Mouse (Mus musculus) cerebellum, adult 2 months (tissue): ENCODE data around the gene Pparg. TPM values are rescaled to one million over a fixed set of nuclear protein-coding genes. Genes with fewer than 3 reads are reported as not detected.

Experiments
- DNase-seq, 2 experiments: peaks; one replicate each; pipeline ENCODE4 v3.0.0; 2021
- H3K27ac ChIP-seq: fragments of 200-500 bp; 2 replicates; pipeline ENCODE4 v1.5.1; 2012; ENCODE audit warnings: low read length, control low read depth, inconsistent platforms; ENCODE audit not compliant: insufficient read depth
- H3K27me3 ChIP-seq: fragments of 200-500 bp; 2 replicates; pipeline ENCODE4 v1.6.1; 2012; ENCODE audit warnings: inconsistent platforms, mild to moderate bottlenecking, low read length, moderate library complexity; ENCODE audit not compliant: control insufficient read depth, insufficient read depth
- H3K4me1 ChIP-seq: fragments of 200-500 bp; 2 replicates; pipeline ENCODE4 v1.6.1; 2011; ENCODE audit warnings: low read length; ENCODE audit not compliant: control insufficient read depth, insufficient read depth
- H3K4me3 ChIP-seq: fragments of 200-500 bp; replicated peaks from 2 replicates; pipeline ENCODE3; 2011; ENCODE audit warnings: mild to moderate bottlenecking, low read depth, low read length, control low read depth; ENCODE audit not compliant: insufficient read depth
- CTCF ChIP-seq: fragments of 200-500 bp; IDR thresholded peaks from 2 replicates; pipeline ENCODE4 v1.5.1; 2011; ENCODE audit warnings: low read depth, mild to moderate bottlenecking, control low read depth, low read length, moderate library complexity, borderline replicate concordance; ENCODE audit not compliant: insufficient read depth
- POLR2A ChIP-seq: fragments of 200-500 bp; IDR thresholded peaks from 2 replicates; pipeline ENCODE4 v1.6.1; 2011; ENCODE audit warnings: low read length, control low read depth, borderline replicate concordance; ENCODE audit not compliant: insufficient read depth
- WGBS: fragments of 180-500 bp; shearing (Covaris S2); methylation state at CpG from one replicate; pipeline ENCODE4 v1.1.7; 2018; 5-methylcytosine and 5-hydroxymethylcytosine counted together
- polyA plus RNA-seq: library from polyadenylated mRNA; depleted of rRNA; stranded (reverse); fragments of >200 nt; gene quantifications from 2 replicates; pipeline ENCODE4 v1.2.3, GENCODE M21; 2012

Gene Pparg
- polyA plus RNA-seq, 1 experiment = 2.1 TPM

DNA sequence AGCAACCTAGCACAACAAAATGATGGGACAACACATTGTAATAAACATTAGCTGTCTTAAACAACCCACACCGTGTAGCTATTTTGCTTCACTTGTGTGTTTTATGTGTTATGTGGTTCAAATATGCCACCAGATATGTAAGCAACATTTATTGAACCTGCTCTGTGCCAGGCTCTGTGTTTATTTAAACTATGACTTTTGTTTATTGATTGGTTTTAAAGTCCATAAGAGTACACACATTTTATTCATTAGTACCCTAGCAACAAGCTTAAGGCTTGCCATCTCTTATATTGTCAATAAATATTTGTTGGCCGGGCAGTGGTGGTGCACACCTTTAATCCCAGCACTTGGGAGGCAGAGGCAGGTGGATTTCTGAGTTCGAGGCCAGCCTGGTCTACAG is 58.2 kb downstream of the Pparg start:
- H3K4me1 ChIP-seq = no peaks in the 10 kb centered on the region
- H3K4me3 ChIP-seq = no peak overlapping the region
- H3K27me3 ChIP-seq = no peaks in the 10 kb centered on the region
- whole genome bisulfite sequencing = 94% methylated on average over 3 of the region's 3 CpGs
- H3K27ac ChIP-seq = no peak overlapping the region
- no peak for DNase-seq
- TF ChIP-seq CTCF = no peak
- TF ChIP-seq POLR2A = no peak

DNA sequence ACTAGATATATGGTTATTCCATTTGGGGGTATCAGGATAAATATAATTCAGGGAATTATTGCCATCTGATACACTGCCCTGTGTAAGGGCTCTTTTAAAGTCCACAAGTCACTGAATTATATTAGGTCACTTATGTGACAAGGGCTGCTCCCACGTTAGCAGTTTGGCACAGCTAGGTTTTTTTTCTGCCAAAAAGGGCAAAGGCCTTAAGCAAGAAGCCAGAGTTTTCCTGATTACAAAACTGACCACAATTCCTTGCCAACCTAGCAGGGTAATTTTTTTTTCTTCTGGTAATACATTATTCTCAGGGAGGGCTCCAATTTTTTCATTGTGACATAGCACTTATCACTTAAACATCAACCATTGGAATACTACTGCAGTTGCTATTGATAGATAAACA is 60.2 kb downstream of the Pparg start:
- no peaks in the 10 kb centered on the region for H3K4me1 ChIP-seq
- TF ChIP-seq CTCF = no peak
- TF ChIP-seq POLR2A = no peak
- DNase-seq = peak in 1 of 2 experiments; percentile 30
- H3K4me3 ChIP-seq = no peak overlapping the region
- WGBS = 7% methylated on average over 1 of the region's 1 CpGs
- no peak overlapping the region for H3K27ac ChIP-seq
- no peaks in the 10 kb centered on the region for H3K27me3 ChIP-seq

DNA sequence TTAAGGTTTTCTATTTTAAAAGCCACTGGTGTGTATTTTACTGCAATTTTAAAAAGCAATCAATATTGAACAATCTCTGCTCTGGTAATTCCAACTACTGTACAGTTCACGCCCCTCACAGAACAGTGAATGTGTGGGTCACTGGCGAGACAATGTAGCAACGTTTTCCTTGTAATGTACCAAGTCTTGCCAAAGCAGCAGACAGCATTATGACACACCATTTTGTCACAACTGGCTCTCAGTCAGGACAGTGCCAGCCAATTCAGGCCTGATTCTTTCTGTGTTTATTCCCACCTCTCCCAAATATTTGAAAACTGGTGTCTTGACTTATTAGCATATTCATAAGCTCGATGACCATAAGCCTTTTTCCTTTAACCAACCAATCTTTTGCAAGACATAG is 60.9 kb downstream of the Pparg start:
- H3K4me3 ChIP-seq = no peak overlapping the region
- TF ChIP-seq CTCF = no peak
- TF ChIP-seq POLR2A = no peak
- no peak overlapping the region for H3K27ac ChIP-seq
- WGBS = 77% methylated on average over 4 of the region's 4 CpGs
- no peaks in the 10 kb centered on the region for H3K4me1 ChIP-seq
- H3K27me3 ChIP-seq = no peaks in the 10 kb centered on the region
- DNase-seq = no peak

DNA sequence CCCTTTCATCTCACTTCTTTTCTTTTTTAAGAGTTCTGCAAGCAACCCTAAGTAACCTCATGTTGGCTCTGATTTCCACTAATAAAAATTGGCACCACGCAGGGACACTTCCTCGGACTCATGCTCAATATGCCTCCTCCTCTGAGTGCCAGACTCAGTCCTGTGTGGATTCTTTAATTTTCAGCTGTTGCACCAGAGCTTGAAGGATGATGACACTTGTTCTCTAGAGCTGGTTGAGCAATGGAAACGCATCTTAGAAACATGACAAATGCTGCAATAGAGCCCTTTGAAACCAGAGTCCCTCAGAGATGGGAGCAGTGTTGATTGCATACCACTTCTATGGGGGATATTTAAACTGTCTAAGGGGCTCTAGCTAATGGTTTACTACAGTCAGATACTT is 63.7 kb downstream of the Pparg start:
- Histone ChIP-seq H3K27me3 (no peaks in the 10 kb centered on the region), H3K4me1 (no peaks in the 10 kb centered on the region), H3K4me3 (no peak overlapping the region), H3K27ac (no peak overlapping the region)
- 28% methylated on average over 3 of the region's 3 CpGs for WGBS
- no peak for DNase-seq
- TF ChIP-seq POLR2A (no peak), CTCF (no peak)

DNA sequence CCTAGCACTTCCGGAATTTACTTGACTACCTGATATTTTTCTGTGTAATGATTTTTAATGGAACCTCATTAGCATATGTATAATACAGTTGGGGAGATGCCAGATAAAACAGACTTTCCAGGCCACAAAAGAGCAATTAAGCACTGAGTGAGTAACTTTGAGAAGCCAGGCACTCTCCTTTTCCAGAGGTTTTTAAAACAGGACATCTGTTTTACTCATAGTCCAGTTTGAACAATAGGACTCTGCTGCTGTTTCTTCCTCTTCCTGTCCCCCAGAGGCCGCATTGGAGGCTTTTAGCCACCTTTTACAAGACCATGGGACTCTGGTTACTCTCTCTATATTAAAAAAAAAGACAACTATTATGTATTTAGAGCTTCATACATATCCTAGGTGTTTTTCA is 72.0 kb downstream of the Pparg start:
- WGBS = 66% methylated on average over 2 of the region's 2 CpGs
- Histone ChIP-seq H3K27me3 (no peaks in the 10 kb centered on the region), H3K4me3 (no peak overlapping the region), H3K4me1 (no peaks in the 10 kb centered on the region), H3K27ac (no peak overlapping the region)
- TF ChIP-seq CTCF = no peak
- no peak for TF ChIP-seq POLR2A
- DNase-seq = no peak

DNA sequence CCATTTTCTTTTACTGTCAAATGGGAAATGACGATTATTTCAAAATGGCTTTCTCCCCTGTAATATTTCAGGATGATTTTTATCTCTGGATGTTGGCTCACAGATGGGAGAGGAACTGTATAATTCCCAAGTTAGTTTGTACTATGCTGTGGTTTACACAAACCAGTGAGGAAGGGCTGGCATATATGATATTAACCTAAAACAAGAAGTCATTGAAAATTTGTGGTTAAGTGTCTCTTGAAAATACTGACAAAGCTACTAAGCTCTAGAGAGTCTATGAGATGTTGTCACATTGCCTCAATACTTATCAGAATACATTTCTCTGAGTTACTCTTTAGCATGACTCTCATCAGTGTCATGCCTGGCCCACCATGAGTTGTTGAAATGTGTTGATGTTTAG is 73.3 kb downstream of the Pparg start:
- Histone ChIP-seq H3K27me3 (no peaks in the 10 kb centered on the region), H3K4me1 (no peaks in the 10 kb centered on the region), H3K27ac (no peak overlapping the region), H3K4me3 (no peak overlapping the region)
- DNase-seq = no peak
- TF ChIP-seq POLR2A = no peak
- no peak for TF ChIP-seq CTCF
- WGBS = 92% methylated on average over 1 of the region's 1 CpGs

DNA sequence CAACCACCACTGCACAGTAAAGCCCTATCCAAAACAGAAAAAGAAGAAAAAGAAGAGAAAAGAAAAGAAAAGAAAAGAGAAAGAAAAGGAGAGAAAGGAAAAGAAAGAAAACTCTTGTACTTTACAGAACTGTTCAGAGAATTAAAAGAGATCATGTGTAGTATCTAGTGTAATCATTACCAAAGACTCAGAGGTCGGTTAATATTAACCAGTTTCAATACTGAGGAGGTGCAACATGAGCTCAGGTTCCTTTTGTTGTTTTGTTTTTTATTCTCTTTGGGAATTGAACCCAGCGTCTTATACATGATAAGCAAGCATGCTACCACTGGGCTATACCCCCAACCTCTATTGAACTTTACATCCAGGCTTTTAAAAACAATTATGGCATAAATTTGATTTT is 74.1 kb downstream of the Pparg start:
- 89% methylated on average over 2 of the region's 2 CpGs for WGBS
- TF ChIP-seq POLR2A (no peak), CTCF (no peak)
- DNase-seq = no peak
- Histone ChIP-seq H3K4me3 (no peak overlapping the region), H3K27me3 (no peaks in the 10 kb centered on the region), H3K4me1 (no peaks in the 10 kb centered on the region), H3K27ac (no peak overlapping the region)

DNA sequence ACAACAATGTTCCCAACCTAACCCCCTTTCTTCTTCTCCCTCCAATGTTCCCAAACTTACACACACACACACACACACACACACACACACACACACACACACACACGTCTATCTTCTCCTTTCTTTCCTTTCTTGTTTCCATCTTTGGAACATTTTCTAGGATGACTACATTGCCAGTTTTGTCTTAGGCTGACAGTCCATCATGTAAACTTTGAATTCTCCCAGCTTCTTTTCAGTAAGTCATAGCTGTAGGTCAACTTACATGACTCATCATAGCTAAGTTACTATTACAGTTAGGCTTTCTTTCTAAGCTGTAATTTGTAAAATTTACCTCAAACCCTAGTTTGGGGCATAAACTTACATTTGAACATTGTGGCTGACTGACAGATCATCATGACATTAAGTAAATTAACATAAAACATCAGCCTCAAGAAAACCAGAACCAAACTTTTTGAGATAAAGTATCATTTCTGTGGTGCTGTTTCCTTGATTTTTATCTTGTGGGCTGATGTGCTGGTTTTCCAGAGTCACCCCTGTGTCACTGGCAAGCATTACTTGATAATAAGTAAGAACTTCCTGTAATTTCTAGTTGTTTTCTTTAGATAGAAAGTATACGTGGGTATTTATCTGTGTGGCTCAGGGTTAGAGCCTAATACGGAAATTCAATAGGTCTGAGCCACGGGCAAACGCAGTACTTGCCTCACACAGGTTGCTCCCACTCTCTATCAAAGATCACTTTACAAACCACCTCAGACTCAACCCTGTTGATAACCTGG is 79.7 kb downstream of the Pparg start:
- H3K27ac ChIP-seq = no peak overlapping the region
- H3K27me3 ChIP-seq = no peaks in the 10 kb centered on the region
- no peaks in the 10 kb centered on the region for H3K4me1 ChIP-seq
- 87% methylated on average over 5 of the region's 5 CpGs for WGBS
- TF ChIP-seq CTCF = no peak
- TF ChIP-seq POLR2A = no peak
- H3K4me3 ChIP-seq = no peak overlapping the region
- no peak for DNase-seq
